Mouse (Mus musculus): ENCODE measurements around the gene Ccdc191. TPM values are rescaled to one million over a fixed set of nuclear protein-coding genes. Genes with fewer than 3 reads are reported as not detected.

Gene Ccdc191
- polyA plus RNA-seq, 1 experiment: 1.5 TPM

DNA sequence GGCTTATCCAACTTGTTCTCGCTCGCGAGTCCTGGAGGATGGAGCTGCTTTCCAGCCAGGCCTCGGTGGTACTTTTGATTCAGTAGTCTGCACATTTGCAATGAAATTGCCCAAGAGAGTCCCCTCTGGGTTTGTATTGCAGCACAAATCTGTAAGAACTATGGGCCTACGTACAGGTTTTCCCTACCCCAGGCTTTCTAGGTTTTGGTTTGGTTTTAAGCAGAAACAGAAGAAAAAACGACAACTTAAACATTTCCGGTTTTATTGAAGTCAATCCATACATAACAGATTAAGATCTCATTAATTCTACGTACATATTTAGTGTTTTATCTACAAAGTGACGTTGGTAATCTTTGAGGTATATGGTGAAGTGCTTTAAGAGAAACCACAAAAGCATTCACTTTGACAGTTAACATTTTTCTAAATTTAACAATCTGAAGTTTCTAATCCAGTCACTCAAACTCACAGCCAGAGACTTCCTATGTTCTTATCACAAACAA, 90.6 kb downstream of the Ccdc191 start:
- Histone ChIP-seq H3K79me2 (ENCODE audit: control insufficient read depth, insufficient read depth) (no peaks in the 10 kb centered on the region), H3K36me3 (ENCODE audit: control insufficient read depth, insufficient read depth) (no peaks in the 10 kb centered on the region), H3K27me3 (ENCODE audit: control insufficient read depth, insufficient read depth, insufficient read length) (peaks cover 16% of the 10 kb centered on the region), H3K4me2 (ENCODE audit: low read depth) (no peak overlapping the region), H3K4me3 (no peak overlapping the region), H3ac (ENCODE audit: control insufficient read depth, insufficient read length) (no peak overlapping the region)
- TF ChIP-seq SRF (IDR thresholded peaks at IDR 0.05; ENCODE audit: control insufficient read depth, insufficient read length, low read depth) (no peak), E2F4 (IDR thresholded peaks at IDR 0.05; ENCODE audit: insufficient read depth) (no peak), REST (IDR thresholded peaks at IDR 0.05; ENCODE audit: insufficient read depth, insufficient read length) (no peak), POLR2AphosphoS2 (IDR thresholded peaks at IDR 0.05; ENCODE audit: insufficient read length, low read depth) (no peak), TCF3 (IDR thresholded peaks at IDR 0.05; ENCODE audit: insufficient read length, low read depth) (no peak), MYOD1 (IDR thresholded peaks at IDR 0.05; ENCODE audit: control insufficient read depth in 1 of 3, insufficient read length in 2 of 3, low read depth in 2 of 3) (no peak), MAX (IDR thresholded peaks at IDR 0.05; ENCODE audit: low read depth) (no peak), POLR2A (IDR thresholded peaks at IDR 0.05; ENCODE audit: insufficient read length, low read depth) (no peak), MYOG (IDR thresholded peaks at IDR 0.05; ENCODE audit: control insufficient read depth in 1 of 3, insufficient read depth in 1 of 3, insufficient read length in 2 of 3, low read depth in 2 of 3) (no peak)

- no peak overlapping the region for H3K4me3 ChIP-seq
- no peaks in the 10 kb centered on the region for H3K27me3 ChIP-seq (ENCODE audit: control insufficient read depth, insufficient read depth, insufficient read length)
- no peak overlapping the region for H3ac ChIP-seq (ENCODE audit: control insufficient read depth, insufficient read length)
- H3K4me2 ChIP-seq (ENCODE audit: low read depth): no peak overlapping the region
- no peaks in the 10 kb centered on the region for H3K79me2 ChIP-seq (ENCODE audit: control insufficient read depth, insufficient read depth)
- no peaks in the 10 kb centered on the region for H3K36me3 ChIP-seq (ENCODE audit: control insufficient read depth, insufficient read depth)
- TF ChIP-seq REST (IDR thresholded peaks at IDR 0.05; ENCODE audit: insufficient read depth, insufficient read length) (no peak), POLR2AphosphoS2 (IDR thresholded peaks at IDR 0.05; ENCODE audit: insufficient read length, low read depth) (no peak), MYOD1 (IDR thresholded peaks at IDR 0.05; ENCODE audit: control insufficient read depth in 1 of 3, insufficient read length in 2 of 3, low read depth in 2 of 3) (no peak), USF1 (IDR thresholded peaks at IDR 0.05; ENCODE audit: low read depth) (no peak), MYOG (IDR thresholded peaks at IDR 0.05; ENCODE audit: control insufficient read depth in 1 of 3, insufficient read depth in 1 of 3, insufficient read length in 2 of 3, low read depth in 2 of 3) (no peak), TCF12 (IDR thresholded peaks at IDR 0.05; ENCODE audit: insufficient read depth, poor library complexity, severe bottlenecking) (no peak), MAX (IDR thresholded peaks at IDR 0.05; ENCODE audit: low read depth) (no peak), TCF3 (IDR thresholded peaks at IDR 0.05; ENCODE audit: insufficient read length, low read depth) (no peak), POLR2A (IDR thresholded peaks at IDR 0.05; ENCODE audit: insufficient read length, low read depth) (no peak)
Measured at GRCm38 (mm10) chr16:43986299-43986698, 96.7 kb downstream of the Ccdc191 start.

- Histone ChIP-seq H3K4me3 (no peak overlapping the region), H3K79me2 (ENCODE audit: control insufficient read depth, insufficient read depth) (no peaks in the 10 kb centered on the region), H3K36me3 (ENCODE audit: control insufficient read depth, insufficient read depth) (no peaks in the 10 kb centered on the region)
Measured at GRCm38 (mm10) chr16:43994623-43995022, 105.0 kb downstream of the Ccdc191 start.

DNA sequence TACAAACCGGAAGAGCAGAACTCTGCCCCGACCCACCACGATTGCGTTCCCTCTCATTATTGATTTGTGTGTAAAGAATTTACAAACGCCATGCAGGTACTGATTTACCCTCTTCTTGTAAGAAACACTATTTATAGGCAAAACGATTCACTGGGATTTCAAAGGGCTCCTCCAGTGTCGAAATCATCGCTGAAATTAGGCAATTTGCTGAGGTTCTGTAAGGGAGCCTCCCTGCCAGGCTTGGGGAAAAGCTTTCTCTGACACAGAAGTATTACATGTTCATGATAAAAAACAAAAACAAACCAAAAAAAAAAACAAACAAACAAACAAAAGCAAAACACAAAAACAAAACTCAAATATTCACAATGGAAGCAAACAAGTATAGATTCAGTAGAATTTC, 109.5 kb downstream of the Ccdc191 start:
- Histone ChIP-seq H3K27me3 (ENCODE audit: control insufficient read depth, insufficient read depth, insufficient read length) (peaks cover 4% of the 10 kb centered on the region), H3K4me3 (no peak overlapping the region), H3ac (ENCODE audit: control insufficient read depth, insufficient read length) (no peak overlapping the region), H3K36me3 (ENCODE audit: control insufficient read depth, insufficient read depth) (no peaks in the 10 kb centered on the region), H3K4me2 (ENCODE audit: low read depth) (no peak overlapping the region), H3K79me2 (ENCODE audit: control insufficient read depth, insufficient read depth) (no peaks in the 10 kb centered on the region)
- no peak for TF ChIP-seq CEBPB (IDR thresholded peaks at IDR 0.05; ENCODE audit: insufficient read depth, poor library complexity, severe bottlenecking)
- TF ChIP-seq TCF12 (IDR thresholded peaks at IDR 0.05; ENCODE audit: insufficient read depth, poor library complexity, severe bottlenecking): no peak
- TF ChIP-seq MYOG (IDR thresholded peaks at IDR 0.05; ENCODE audit: control insufficient read depth in 1 of 3, insufficient read depth in 1 of 3, insufficient read length in 2 of 3, low read depth in 2 of 3): no peak
- TF ChIP-seq TCF3 (IDR thresholded peaks at IDR 0.05; ENCODE audit: insufficient read length, low read depth): no peak
- TF ChIP-seq USF1 (IDR thresholded peaks at IDR 0.05; ENCODE audit: low read depth): no peak
- TF ChIP-seq MAX (IDR thresholded peaks at IDR 0.05; ENCODE audit: low read depth): no peak
- no peak for TF ChIP-seq POLR2A (IDR thresholded peaks at IDR 0.05; ENCODE audit: insufficient read length, low read depth)
- TF ChIP-seq MYOD1 (IDR thresholded peaks at IDR 0.05; ENCODE audit: control insufficient read depth in 1 of 3, insufficient read length in 2 of 3, low read depth in 2 of 3): no peak
- no peak for TF ChIP-seq E2F4 (IDR thresholded peaks at IDR 0.05; ENCODE audit: insufficient read depth)
- TF ChIP-seq REST (IDR thresholded peaks at IDR 0.05; ENCODE audit: insufficient read depth, insufficient read length): no peak
- no peak for TF ChIP-seq POLR2AphosphoS2 (IDR thresholded peaks at IDR 0.05; ENCODE audit: insufficient read length, low read depth)
- TF ChIP-seq SRF (IDR thresholded peaks at IDR 0.05; ENCODE audit: control insufficient read depth, insufficient read length, low read depth): no peak

More at GRCm38 (mm10) chr16:43994623-43995022, 105.0 kb downstream of the Ccdc191 start:
- TF ChIP-seq MAX (IDR thresholded peaks at IDR 0.05; ENCODE audit: low read depth) (no peak), CEBPB (IDR thresholded peaks at IDR 0.05; ENCODE audit: insufficient read depth, poor library complexity, severe bottlenecking) (no peak), TCF3 (IDR thresholded peaks at IDR 0.05; ENCODE audit: insufficient read length, low read depth) (no peak), TCF12 (IDR thresholded peaks at IDR 0.05; ENCODE audit: insufficient read depth, poor library complexity, severe bottlenecking) (no peak), POLR2AphosphoS2 (IDR thresholded peaks at IDR 0.05; ENCODE audit: insufficient read length, low read depth) (no peak), SRF (IDR thresholded peaks at IDR 0.05; ENCODE audit: control insufficient read depth, insufficient read length, low read depth) (no peak), POLR2A (IDR thresholded peaks at IDR 0.05; ENCODE audit: insufficient read length, low read depth) (no peak), REST (IDR thresholded peaks at IDR 0.05; ENCODE audit: insufficient read depth, insufficient read length) (no peak)
- Histone ChIP-seq H3K27me3 (ENCODE audit: control insufficient read depth, insufficient read depth, insufficient read length) (peaks cover 4% of the 10 kb centered on the region), H3ac (ENCODE audit: control insufficient read depth, insufficient read length) (no peak overlapping the region), H3K4me2 (ENCODE audit: low read depth) (no peak overlapping the region)

DNA sequence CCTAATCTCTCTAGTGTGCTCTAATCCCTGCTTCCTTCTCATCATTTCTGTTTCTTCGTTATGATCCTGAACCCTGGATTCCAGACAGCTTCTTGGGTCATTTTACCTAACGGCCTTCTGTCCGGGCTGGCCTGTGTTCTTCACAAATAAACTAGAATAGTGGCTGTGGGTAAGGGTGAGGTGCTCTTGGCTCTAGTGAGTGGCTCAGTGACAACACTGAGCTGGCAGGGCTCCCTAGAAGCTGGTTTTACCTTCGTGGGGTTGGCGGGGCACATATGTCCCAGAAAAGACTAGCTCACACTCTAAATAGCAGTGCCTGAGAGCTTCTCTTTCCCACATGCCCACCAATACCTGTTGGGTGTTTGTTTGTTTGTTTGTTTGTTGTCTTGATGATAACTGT, 109.9 kb downstream of the Ccdc191 start:
- TF ChIP-seq SRF (IDR thresholded peaks at IDR 0.05; ENCODE audit: control insufficient read depth, insufficient read length, low read depth) (no peak), TCF3 (IDR thresholded peaks at IDR 0.05; ENCODE audit: insufficient read length, low read depth) (no peak), POLR2A (IDR thresholded peaks at IDR 0.05; ENCODE audit: insufficient read length, low read depth) (no peak), MYOG (IDR thresholded peaks at IDR 0.05; ENCODE audit: control insufficient read depth in 1 of 3, insufficient read depth in 1 of 3, insufficient read length in 2 of 3, low read depth in 2 of 3) (no peak), POLR2AphosphoS2 (IDR thresholded peaks at IDR 0.05; ENCODE audit: insufficient read length, low read depth) (no peak), MAX (IDR thresholded peaks at IDR 0.05; ENCODE audit: low read depth) (no peak), MYOD1 (IDR thresholded peaks at IDR 0.05; ENCODE audit: control insufficient read depth in 1 of 3, insufficient read length in 2 of 3, low read depth in 2 of 3) (no peak), USF1 (IDR thresholded peaks at IDR 0.05; ENCODE audit: low read depth) (no peak), TCF12 (IDR thresholded peaks at IDR 0.05; ENCODE audit: insufficient read depth, poor library complexity, severe bottlenecking) (no peak), CEBPB (IDR thresholded peaks at IDR 0.05; ENCODE audit: insufficient read depth, poor library complexity, severe bottlenecking) (no peak), E2F4 (IDR thresholded peaks at IDR 0.05; ENCODE audit: insufficient read depth) (no peak), REST (IDR thresholded peaks at IDR 0.05; ENCODE audit: insufficient read depth, insufficient read length) (no peak)
- Histone ChIP-seq H3K4me3 (no peak overlapping the region), H3K27me3 (ENCODE audit: control insufficient read depth, insufficient read depth, insufficient read length) (peaks cover 4% of the 10 kb centered on the region), H3ac (ENCODE audit: control insufficient read depth, insufficient read length) (no peak overlapping the region), H3K4me2 (ENCODE audit: low read depth) (no peak overlapping the region), H3K79me2 (ENCODE audit: control insufficient read depth, insufficient read depth) (no peaks in the 10 kb centered on the region), H3K36me3 (ENCODE audit: control insufficient read depth, insufficient read depth) (no peaks in the 10 kb centered on the region)
